Mouse (Mus musculus): Measurements from ENCODE around the gene Hoxa11. TPM values are rescaled to one million over a fixed set of nuclear protein-coding genes. Genes with fewer than 3 reads are reported as not detected.

The Hoxa11 gene
- total RNA-seq, 2 experiments from 2014 or later = not detected

- 0 out of 2 replicates have a peak, but pooled peaks have one; percentile 25 for ATAC-seq (replicated peaks; ENCODE audit: low FRiP score, poor library complexity, severe bottlenecking)
Observed at GRCm38 (mm10) chr6:52221993-52222685, 23.5 kb downstream of the Hoxa11 start.

DNA sequence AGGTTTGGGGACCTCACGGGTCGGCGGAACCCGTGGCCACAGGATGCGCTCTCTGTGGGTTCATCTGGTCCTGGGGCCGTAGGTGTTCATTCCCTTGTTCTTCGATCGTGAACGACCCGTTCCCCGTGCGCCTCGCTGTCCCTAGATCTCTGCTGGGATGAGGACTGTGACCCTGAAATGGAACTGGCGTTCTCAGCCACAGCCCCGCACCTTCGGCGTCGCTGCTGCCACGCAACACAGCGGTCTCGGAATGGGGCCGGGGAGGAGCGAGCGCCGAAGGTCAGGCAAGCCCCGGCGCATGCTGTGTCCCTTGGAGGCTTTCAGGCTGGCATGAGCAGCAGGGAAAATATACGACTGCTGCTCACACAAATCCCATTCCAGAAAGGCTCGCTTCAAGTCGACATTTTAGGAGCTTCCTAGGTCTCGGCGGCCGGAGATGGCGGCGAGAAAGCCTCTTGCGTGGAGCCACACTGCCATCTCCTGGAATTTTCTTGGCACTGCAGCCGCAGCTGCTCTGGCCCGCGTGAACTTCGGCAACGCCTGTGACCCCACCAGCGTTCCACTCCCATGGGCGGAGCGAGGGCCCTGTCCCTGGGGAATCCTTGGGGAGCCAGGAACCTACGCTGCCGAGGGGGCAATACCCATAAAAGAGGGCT is 24.1 kb downstream of the Hoxa11 start, which contains the start of gene Hoxa7:
Gene Hoxa7 (minus strand): TSS at position 518 of the 656 bp plus-strand sequence.
- ATAC-seq (replicated peaks; ENCODE audit: low FRiP score, poor library complexity, severe bottlenecking) = peak; percentile 75

GRCm38 (mm10) chr6:52220865-52221310 is 24.7 kb downstream of the Hoxa11 start:
- ATAC-seq (replicated peaks; ENCODE audit: low FRiP score, poor library complexity, severe bottlenecking) = no peak

- no peak for ATAC-seq (replicated peaks; ENCODE audit: low FRiP score, poor library complexity, severe bottlenecking)
Observed at GRCm38 (mm10) chr6:52220003-52220864, 25.4 kb downstream of the Hoxa11 start.

GRCm38 (mm10) chr6:52219234-52219942 is 26.2 kb downstream of the Hoxa11 start:
- ATAC-seq (replicated peaks; ENCODE audit: low FRiP score, poor library complexity, severe bottlenecking) = no peak

GRCm38 (mm10) chr6:52218643-52219215 is 26.9 kb downstream of the Hoxa11 start:
- no peak for ATAC-seq (replicated peaks; ENCODE audit: low FRiP score, poor library complexity, severe bottlenecking)

DNA sequence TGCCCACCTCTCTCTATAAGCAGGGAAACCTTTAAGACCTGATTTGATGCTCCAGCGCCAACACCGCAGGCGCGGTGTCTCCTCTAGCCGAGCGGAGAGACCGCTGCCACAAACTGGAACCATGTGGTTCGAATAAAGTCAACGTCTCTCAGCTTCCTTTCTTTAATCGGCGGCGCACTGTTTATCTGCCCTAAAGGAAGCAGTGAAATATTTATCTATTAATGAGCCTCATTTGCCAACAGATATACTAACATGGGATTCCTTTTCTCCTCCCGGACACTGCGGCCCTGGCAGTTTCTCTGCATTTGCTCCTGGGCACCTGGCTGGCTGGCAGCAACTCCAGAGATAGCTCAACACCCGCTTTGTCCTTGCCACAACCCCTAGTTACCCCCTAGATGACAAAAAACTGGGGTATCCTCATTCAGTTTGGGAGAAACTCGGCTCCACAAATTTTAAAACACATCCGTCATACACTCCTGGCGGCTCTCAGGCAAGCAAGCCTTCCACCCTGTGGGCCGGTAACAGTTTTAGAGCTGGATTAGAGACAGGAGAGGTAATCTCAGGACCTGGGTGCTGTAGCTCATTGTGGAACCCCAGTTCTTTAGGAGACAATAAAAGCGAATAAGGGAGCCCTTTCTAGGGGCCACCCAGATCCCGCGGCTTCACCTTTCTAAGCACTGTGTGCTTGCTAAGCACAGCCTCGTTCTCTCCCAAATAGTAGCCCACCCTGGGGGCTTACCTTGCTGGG is 27.5 kb downstream of the Hoxa11 start:
- no peak for ATAC-seq (replicated peaks; ENCODE audit: low FRiP score, poor library complexity, severe bottlenecking)

GRCm38 (mm10) chr6:52217459-52217768 is 28.2 kb downstream of the Hoxa11 start:
- no peak for ATAC-seq (replicated peaks; ENCODE audit: low FRiP score, poor library complexity, severe bottlenecking)

DNA sequence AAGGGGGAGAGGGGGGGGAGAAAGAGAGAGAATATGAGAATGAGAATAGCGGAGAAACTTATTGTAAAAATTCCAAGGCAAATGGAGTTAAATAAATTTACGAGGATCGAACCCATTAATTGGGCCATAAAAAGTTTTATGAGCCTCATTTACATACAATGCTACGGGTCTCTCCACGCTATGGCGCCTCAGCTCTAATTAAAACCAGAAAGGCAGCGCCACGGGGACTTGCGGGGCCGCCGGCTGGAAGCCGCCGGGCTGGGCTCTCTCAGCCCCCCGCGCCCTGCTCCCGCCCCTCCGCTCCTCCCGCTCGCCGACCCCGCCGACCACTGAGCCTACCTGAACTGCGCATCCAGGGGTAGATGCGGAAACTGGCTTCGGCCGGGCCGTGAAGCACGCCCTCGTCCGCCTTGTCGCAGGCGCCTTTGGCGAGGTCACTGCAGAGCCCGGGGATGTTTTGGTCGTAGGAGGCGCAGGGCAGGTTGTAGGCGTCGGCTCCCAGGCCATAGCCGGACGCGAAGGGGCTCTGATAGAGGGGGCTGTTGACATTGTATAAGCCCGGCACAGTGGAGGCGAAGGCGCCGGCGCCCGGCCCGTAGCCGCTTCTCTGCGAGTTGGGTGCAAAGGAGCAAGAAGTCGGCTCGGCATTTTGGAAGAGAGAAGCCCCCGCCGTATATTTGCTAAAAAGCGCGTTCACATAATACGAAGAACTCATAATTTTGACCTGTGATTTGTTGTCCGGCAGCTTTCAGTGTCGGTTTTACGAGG is 28.7 kb downstream of the Hoxa11 start:
- no peak for ATAC-seq (replicated peaks; ENCODE audit: low FRiP score, poor library complexity, severe bottlenecking)

DNA sequence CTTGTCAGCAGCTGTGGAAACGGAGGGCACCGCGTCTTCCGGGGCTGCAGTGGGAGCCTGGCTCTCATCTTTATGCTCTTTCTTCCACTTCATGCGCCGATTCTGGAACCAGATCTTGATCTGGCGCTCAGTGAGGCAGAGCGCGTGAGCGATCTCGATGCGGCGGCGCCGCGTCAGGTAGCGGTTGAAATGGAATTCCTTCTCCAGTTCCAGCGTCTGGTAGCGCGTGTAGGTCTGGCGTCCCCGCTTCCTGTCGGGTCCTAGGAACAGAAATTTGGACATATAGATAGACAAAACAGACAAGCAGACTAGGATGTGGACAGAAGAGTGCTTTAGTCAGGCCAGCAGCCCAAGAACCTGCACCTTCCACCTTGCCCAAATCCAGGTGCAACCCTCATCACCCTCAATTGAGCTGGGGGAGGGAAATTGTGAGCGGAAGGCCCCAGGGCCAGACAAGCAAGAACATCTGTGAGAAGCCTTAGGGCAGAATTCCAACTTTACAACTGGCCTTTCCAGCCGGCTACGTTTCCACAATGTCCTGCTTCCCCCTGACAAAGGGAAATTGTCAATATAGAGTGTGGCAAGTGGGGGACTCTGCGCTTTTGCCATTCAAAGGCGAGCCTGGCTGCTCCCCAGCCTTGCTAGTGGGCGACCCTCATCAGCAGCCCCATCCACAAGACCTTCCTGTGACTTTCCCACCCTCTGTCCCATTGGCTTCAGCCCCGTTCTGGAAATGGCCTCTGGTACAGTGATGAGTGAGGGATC is 29.7 kb downstream of the Hoxa11 start:
- ATAC-seq (replicated peaks; ENCODE audit: low FRiP score, poor library complexity, severe bottlenecking) = no peak

DNA sequence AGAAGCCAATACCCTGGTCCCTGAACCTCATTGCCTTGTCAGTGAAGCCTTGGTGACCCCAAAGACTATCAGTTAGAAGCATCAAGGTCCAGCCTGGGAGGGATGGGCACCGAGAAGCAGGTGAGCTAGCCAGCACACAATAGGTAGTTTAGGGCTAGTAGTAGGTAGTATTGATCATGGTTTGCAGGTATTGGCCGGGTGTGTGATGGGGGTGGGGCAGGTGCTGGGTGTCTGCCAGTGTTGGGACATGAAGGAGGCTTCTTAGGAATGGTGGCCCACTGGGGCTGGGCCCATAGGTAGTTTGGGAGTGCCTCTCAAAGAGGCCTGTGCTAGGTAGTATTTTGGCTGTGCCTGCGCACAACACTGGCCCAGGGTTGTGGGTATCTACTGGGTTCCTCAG is 30.5 kb downstream of the Hoxa11 start:
- ATAC-seq (replicated peaks; ENCODE audit: low FRiP score, poor library complexity, severe bottlenecking) = no peak

GRCm38 (mm10) chr6:52214271-52214670 is 31.3 kb downstream of the Hoxa11 start:
- ATAC-seq (replicated peaks; ENCODE audit: low FRiP score, poor library complexity, severe bottlenecking) = no peak

GRCm38 (mm10) chr6:52213119-52213986 is 32.3 kb downstream of the Hoxa11 start, which contains the start of the genes Hoxa3 and Gm28308:
TSS of gene Hoxa3 (minus strand) at chr6:52213336.
TSS of gene Gm28308 (minus strand) at chr6:52213339.
- no peak for ATAC-seq (replicated peaks; ENCODE audit: low FRiP score, poor library complexity, severe bottlenecking)

GRCm38 (mm10) chr6:52212556-52213118 is 33.0 kb downstream of the Hoxa11 start:
- no peak for ATAC-seq (replicated peaks; ENCODE audit: low FRiP score, poor library complexity, severe bottlenecking)

- ATAC-seq (replicated peaks; ENCODE audit: low FRiP score, poor library complexity, severe bottlenecking) = no peak
Observed at GRCm38 (mm10) chr6:52211961-52212360, 33.6 kb downstream of the Hoxa11 start.

Measured in erythroid progenitor cell, adult 5-6 weeks (primary cell).